Mouse (Mus musculus) forebrain, embryonic 12.5 days (tissue): ENCODE measurements around the gene Prkd3. TPM values are rescaled to one million over a fixed set of nuclear protein-coding genes. Genes with fewer than 3 reads are reported as not detected.

Experiments used
- ATAC-seq: fragments of 200-750 bp; cut with Nextera tagmentation; 2 replicates; pipeline ENCODE4 v1.8.0; 2017; ENCODE audit warnings: moderate TSS enrichment; ENCODE audit not compliant: low FRiP score
- H3K27ac ChIP-seq: fragments of 300-500 bp; sonication (generic); 2 replicates; pipeline ENCODE4 v1.5.1; 2016; ENCODE audit warnings: mild to moderate bottlenecking
- H3K27me3 ChIP-seq: fragments of 300-500 bp; sonication (generic); 2 replicates; pipeline ENCODE4 v1.6.1; 2016; ENCODE audit warnings: mild to moderate bottlenecking
- H3K36me3 ChIP-seq: fragments of 300-500 bp; sonication (generic); replicated peaks from 2 replicates; pipeline ENCODE4 v1.6.1; 2016; ENCODE audit warnings: mild to moderate bottlenecking
- H3K4me1 ChIP-seq: fragments of 300-500 bp; sonication (generic); 2 replicates; pipeline ENCODE4 v1.6.1; 2016
- H3K4me2 ChIP-seq: fragments of 300-500 bp; sonication (generic); 2 replicates; pipeline ENCODE4 v1.6.1; 2016; ENCODE audit warnings: mild to moderate bottlenecking, moderate library complexity
- H3K4me3 ChIP-seq: fragments of 300-500 bp; sonication (generic); replicated peaks from 2 replicates; pipeline ENCODE4 v1.5.1; 2016; ENCODE audit warnings: mild to moderate bottlenecking
- H3K9ac ChIP-seq: fragments of 300-500 bp; sonication (generic); 2 replicates; pipeline ENCODE4 v1.6.1; 2016; ENCODE audit warnings: mild to moderate bottlenecking
- H3K9me3 ChIP-seq: fragments of 300-500 bp; sonication (generic); 2 replicates; pipeline ENCODE4 v1.6.1; 2016
- WGBS: fragments of 180-500 bp; shearing (Covaris S2); methylation state at CpG from one replicate; pipeline ENCODE4 v1.1.7; 2016; 5-methylcytosine and 5-hydroxymethylcytosine counted together
- polyA plus RNA-seq: library from polyadenylated mRNA; unstranded; fragments of >200 nt; fragmentation: Nextera tagmentation; extraction: Ambion mirVana; gene quantifications from 2 replicates; pipeline ENCODE4 v1.2.1, GENCODE M21; 2016

Prkd3 gene
- polyA plus RNA-seq, 1 experiment from 2014 or later = 51.0 TPM

- Histone ChIP-seq H3K4me3 (no peak overlapping the region), H3K27me3 (no peaks in the 10 kb centered on the region), H3K27ac (no peak overlapping the region), H3K36me3 (no peaks in the 10 kb centered on the region), H3K9me3 (no peaks in the 10 kb centered on the region), H3K4me1 (no peaks in the 10 kb centered on the region; the same call in 1 of the 2 replicates), H3K9ac (no peak overlapping the region), H3K4me2 (no peak overlapping the region)
- no peak for ATAC-seq
- 85% methylated on average over 9 of the region's 9 CpGs for WGBS
Observed at GRCm38 (mm10) chr17:78994931-78995820, 25.4 kb downstream of the Prkd3 start.

GRCm38 (mm10) chr17:78994382-78994781 lies 26.2 kb downstream of the Prkd3 start:
- Histone ChIP-seq H3K27ac (no peak overlapping the region), H3K9ac (no peak overlapping the region), H3K4me1 (no peaks in the 10 kb centered on the region; the same call in 1 of the 2 replicates), H3K9me3 (no peaks in the 10 kb centered on the region), H3K36me3 (no peaks in the 10 kb centered on the region), H3K27me3 (no peaks in the 10 kb centered on the region), H3K4me2 (no peak overlapping the region), H3K4me3 (no peak overlapping the region)
- 91% methylated on average over 8 of the region's 8 CpGs for WGBS
- ATAC-seq = no peak

- H3K9me3 ChIP-seq = no peaks in the 10 kb centered on the region
- no peak for ATAC-seq
- H3K27ac ChIP-seq = no peak overlapping the region
- WGBS = 53% methylated on average over 2 of the region's 2 CpGs
- H3K4me2 ChIP-seq = no peak overlapping the region
- no peaks in the 10 kb centered on the region; the same call in 1 of the 2 replicates for H3K4me1 ChIP-seq
- H3K27me3 ChIP-seq = no peaks in the 10 kb centered on the region
- no peaks in the 10 kb centered on the region for H3K36me3 ChIP-seq
- no peak overlapping the region for H3K9ac ChIP-seq
- H3K4me3 ChIP-seq = no peak overlapping the region
Observed at GRCm38 (mm10) chr17:78993670-78994069, 26.9 kb downstream of the Prkd3 start.

- no peaks in the 10 kb centered on the region for H3K9me3 ChIP-seq
- 83% methylated on average over 9 of the region's 9 CpGs for WGBS
- no peak overlapping the region for H3K4me2 ChIP-seq
- no peak for ATAC-seq
- H3K4me1 ChIP-seq = no peaks in the 10 kb centered on the region; the same call in 1 of the 2 replicates
- H3K4me3 ChIP-seq = no peak overlapping the region
- H3K36me3 ChIP-seq = no peaks in the 10 kb centered on the region
- H3K9ac ChIP-seq = no peak overlapping the region
- H3K27ac ChIP-seq = no peak overlapping the region
- no peaks in the 10 kb centered on the region for H3K27me3 ChIP-seq
Observed at GRCm38 (mm10) chr17:78992303-78993027, 28.2 kb downstream of the Prkd3 start.

GRCm38 (mm10) chr17:78991549-78991948 lies 29.1 kb downstream of the Prkd3 start:
- Histone ChIP-seq H3K9ac (no peak overlapping the region), H3K4me3 (no peak overlapping the region), H3K27me3 (no peaks in the 10 kb centered on the region), H3K4me2 (no peak overlapping the region), H3K27ac (no peak overlapping the region), H3K4me1 (no peaks in the 10 kb centered on the region; the same call in 1 of the 2 replicates), H3K36me3 (no peaks in the 10 kb centered on the region), H3K9me3 (no peaks in the 10 kb centered on the region)
- 99% methylated on average over 2 of the region's 2 CpGs for WGBS
- ATAC-seq = no peak

- ATAC-seq = no peak
- Histone ChIP-seq H3K36me3 (peaks cover 5% of the 10 kb centered on the region; the same call in 1 of the 2 replicates), H3K4me3 (no peak overlapping the region), H3K4me2 (no peak overlapping the region), H3K27ac (no peak overlapping the region), H3K9ac (no peak overlapping the region), H3K9me3 (no peaks in the 10 kb centered on the region), H3K4me1 (no peaks in the 10 kb centered on the region; the same call in 1 of the 2 replicates), H3K27me3 (no peaks in the 10 kb centered on the region)
- WGBS = 85% methylated on average over 8 of the region's 8 CpGs
Observed at GRCm38 (mm10) chr17:78989015-78989414, 31.6 kb downstream of the Prkd3 start.

GRCm38 (mm10) chr17:78983736-78984135 lies 36.9 kb downstream of the Prkd3 start:
- no peak for ATAC-seq
- no peak overlapping the region for H3K4me2 ChIP-seq
- no peak overlapping the region for H3K27ac ChIP-seq
- H3K9ac ChIP-seq = no peak overlapping the region
- H3K27me3 ChIP-seq = no peaks in the 10 kb centered on the region
- peaks cover 30% of the 10 kb centered on the region for H3K36me3 ChIP-seq
- H3K4me1 ChIP-seq = no peaks in the 10 kb centered on the region
- WGBS = 90% methylated on average over 3 of the region's 3 CpGs
- no peak overlapping the region for H3K4me3 ChIP-seq
- H3K9me3 ChIP-seq = no peaks in the 10 kb centered on the region

GRCm38 (mm10) chr17:78983166-78983565 lies 37.5 kb downstream of the Prkd3 start:
- H3K36me3 ChIP-seq = peaks cover 30% of the 10 kb centered on the region
- WGBS = 94% methylated on average over 8 of the region's 8 CpGs
- no peak overlapping the region for H3K4me3 ChIP-seq
- H3K27ac ChIP-seq = no peak overlapping the region
- no peak overlapping the region for H3K4me2 ChIP-seq
- H3K4me1 ChIP-seq = no peaks in the 10 kb centered on the region
- H3K27me3 ChIP-seq = no peaks in the 10 kb centered on the region
- H3K9ac ChIP-seq = no peak overlapping the region
- no peaks in the 10 kb centered on the region for H3K9me3 ChIP-seq
- ATAC-seq = no peak

GRCm38 (mm10) chr17:78968500-78968899 lies 52.1 kb downstream of the Prkd3 start:
- H3K27ac ChIP-seq = no peak overlapping the region
- peaks cover 28% of the 10 kb centered on the region for H3K36me3 ChIP-seq
- no peak overlapping the region for H3K4me2 ChIP-seq
- no peak for ATAC-seq
- no peak overlapping the region for H3K4me3 ChIP-seq
- H3K9me3 ChIP-seq = no peaks in the 10 kb centered on the region
- H3K27me3 ChIP-seq = no peaks in the 10 kb centered on the region
- no peak overlapping the region for H3K9ac ChIP-seq
- 83% methylated on average over 3 of the region's 3 CpGs for WGBS
- H3K4me1 ChIP-seq = no peaks in the 10 kb centered on the region

GRCm38 (mm10) chr17:78966092-78966883 lies 54.3 kb downstream of the Prkd3 start:
- peaks cover 43% of the 10 kb centered on the region for H3K36me3 ChIP-seq

GRCm38 (mm10) chr17:78964387-78964786 lies 56.2 kb downstream of the Prkd3 start:
- H3K27ac ChIP-seq = no peak overlapping the region
- H3K4me1 ChIP-seq = no peaks in the 10 kb centered on the region
- H3K4me3 ChIP-seq = no peak overlapping the region
- H3K9me3 ChIP-seq = no peaks in the 10 kb centered on the region
- 88% methylated on average over 1 of the region's 1 CpGs for WGBS
- ATAC-seq = no peak
- H3K27me3 ChIP-seq = no peaks in the 10 kb centered on the region
- no peak overlapping the region for H3K4me2 ChIP-seq
- no peak overlapping the region for H3K9ac ChIP-seq
- H3K36me3 ChIP-seq = peaks cover 51% of the 10 kb centered on the region

More at GRCm38 (mm10) chr17:78966092-78966883, 54.3 kb downstream of the Prkd3 start:
- no peaks in the 10 kb centered on the region for H3K4me1 ChIP-seq
- H3K27me3 ChIP-seq = no peaks in the 10 kb centered on the region
- no peaks in the 10 kb centered on the region for H3K9me3 ChIP-seq
- H3K27ac ChIP-seq = no peak overlapping the region
- no peak overlapping the region for H3K4me3 ChIP-seq
- H3K4me2 ChIP-seq = no peak overlapping the region
- WGBS = 93% methylated on average over 11 of the region's 11 CpGs
- ATAC-seq = no peak
- no peak overlapping the region for H3K9ac ChIP-seq

- no peak overlapping the region for H3K4me2 ChIP-seq
- H3K9ac ChIP-seq = no peak overlapping the region
- no peaks in the 10 kb centered on the region for H3K4me1 ChIP-seq
- no peak overlapping the region for H3K27ac ChIP-seq
- no peak overlapping the region for H3K4me3 ChIP-seq
- H3K36me3 ChIP-seq = peaks cover 74% of the 10 kb centered on the region
- no peaks in the 10 kb centered on the region for H3K9me3 ChIP-seq
- WGBS = 84% methylated on average over 6 of the region's 6 CpGs
- no peaks in the 10 kb centered on the region for H3K27me3 ChIP-seq
- no peak for ATAC-seq
Observed at GRCm38 (mm10) chr17:78959473-78959872, 61.1 kb downstream of the Prkd3 start.
